Mouse (Mus musculus): ENCODE results near the gene Ptpdc1. TPM values are rescaled to one million over a fixed set of nuclear protein-coding genes. Genes with fewer than 3 reads are reported as not detected.

The Ptpdc1 gene
- polyA plus RNA-seq, 1 experiment from 2014 or later: 4.8 TPM

- Histone ChIP-seq H3K9me3 (replicated peaks; ENCODE audit: control insufficient read depth, low read length) (no peaks in the 10 kb centered on the region), H3K36me3 (ENCODE audit: control insufficient read depth, insufficient read depth) (no peaks in the 10 kb centered on the region), H3K27me3 (ENCODE audit: control insufficient read depth, insufficient read depth, low read length) (no peaks in the 10 kb centered on the region), H3K27ac (ENCODE audit: low read length) (no peak overlapping the region), H3K4me1 (ENCODE audit: control insufficient read depth, insufficient read depth, low read length) (no peaks in the 10 kb centered on the region), H3K4me3 (ENCODE audit: low read length) (no peak overlapping the region), H3K4me2 (ENCODE audit: low read depth, low read length) (no peak overlapping the region), H3K9ac (ENCODE audit: low read length) (no peak overlapping the region)
- WGBS: 44% methylated on average over 2 of the region's 2 CpGs
- ATAC-seq (replicated peaks; ENCODE audit: extremely low read depth, insufficient read depth, low FRiP score): no peak
Observed at GRCm38 (mm10) chr13:48530685-48531084, 94.8 kb downstream of the Ptpdc1 start.

- H3K27ac ChIP-seq (ENCODE audit: low read length): no peak overlapping the region
- H3K4me3 ChIP-seq (ENCODE audit: low read length): no peak overlapping the region
- H3K4me1 ChIP-seq (ENCODE audit: control insufficient read depth, insufficient read depth, low read length): no peaks in the 10 kb centered on the region
- WGBS: 31% methylated on average over 2 of the region's 2 CpGs
- no peaks in the 10 kb centered on the region for H3K27me3 ChIP-seq (ENCODE audit: control insufficient read depth, insufficient read depth, low read length)
- no peaks in the 10 kb centered on the region for H3K36me3 ChIP-seq (ENCODE audit: control insufficient read depth, insufficient read depth)
- no peak overlapping the region for H3K9ac ChIP-seq (ENCODE audit: low read length)
- no peak overlapping the region for H3K4me2 ChIP-seq (ENCODE audit: low read depth, low read length)
- no peak for ATAC-seq (replicated peaks; ENCODE audit: extremely low read depth, insufficient read depth, low FRiP score)
- H3K9me3 ChIP-seq (replicated peaks; ENCODE audit: control insufficient read depth, low read length): no peaks in the 10 kb centered on the region
Observed at GRCm38 (mm10) chr13:48529028-48529427, 96.4 kb downstream of the Ptpdc1 start.

- Histone ChIP-seq H3K4me3 (ENCODE audit: low read length) (no peak overlapping the region), H3K27ac (ENCODE audit: low read length) (no peak overlapping the region), H3K27me3 (ENCODE audit: control insufficient read depth, insufficient read depth, low read length) (no peaks in the 10 kb centered on the region), H3K9me3 (replicated peaks; ENCODE audit: control insufficient read depth, low read length) (no peaks in the 10 kb centered on the region), H3K36me3 (ENCODE audit: control insufficient read depth, insufficient read depth) (no peaks in the 10 kb centered on the region), H3K4me1 (ENCODE audit: control insufficient read depth, insufficient read depth, low read length) (no peaks in the 10 kb centered on the region), H3K4me2 (ENCODE audit: low read depth, low read length) (no peak overlapping the region), H3K9ac (ENCODE audit: low read length) (no peak overlapping the region)
- ATAC-seq (replicated peaks; ENCODE audit: extremely low read depth, insufficient read depth, low FRiP score): peak; percentile 21; the same call in 1 of the 2 replicates
- WGBS: 51% methylated on average over 15 of the region's 15 CpGs
Observed at GRCm38 (mm10) chr13:48528123-48528871, 97.2 kb downstream of the Ptpdc1 start.

MicroRNAs within 50 kb of the gene (microRNA counts, 519-probe panel; counts per million panel counts)
- microRNA mmu-let-7a: 4,512 counts per million, percentile 99 among the panel's probes with 10 or more counts
- 4,665 counts per million, percentile 99 among the panel's probes with 10 or more counts for microRNA mmu-let-7d
- microRNA mmu-let-7f: 4,019 counts per million, percentile 94 among the panel's probes with 10 or more counts

Small RNA genes within 50 kb of the gene (microRNA-seq; reads per million reads assigned to microRNA genes)
- gene Gm24111 (not detected), gene Mirlet7a-1 (179 reads per million, percentile 60 among the genes with 10 or more reads in this experiment), gene Mirlet7d (20,615 reads per million, percentile 97 among the genes with 10 or more reads in this experiment), gene Mirlet7f-1 (not detected)

Other genes with a start within 250 kb of the Ptpdc1 start
- gene Zfp169, start 112.2 kb downstream of the Ptpdc1 start, polyA plus RNA-seq (2015; fragmentation: Nextera tagmentation; extraction: Ambion mirVana): 2.3 and 2.5 TPM in 2 replicates
- gene A830005F24Rik, start 112.1 kb downstream of the Ptpdc1 start, polyA plus RNA-seq (2015; fragmentation: Nextera tagmentation; extraction: Ambion mirVana): 0.46 and 0.74 TPM in 2 replicates
- gene Barx1, start 37.3 kb upstream of the Ptpdc1 start, polyA plus RNA-seq (2015; fragmentation: Nextera tagmentation; extraction: Ambion mirVana): 0.17 and 0.33 TPM in 2 replicates
- 4.4 TPM in 2 replicates for gene Phf2, start 245.5 kb upstream of the Ptpdc1 start, polyA plus RNA-seq (2015; fragmentation: Nextera tagmentation; extraction: Ambion mirVana)

Measured in heart, embryonic 16.5 days (tissue).